Mouse (Mus musculus) adrenal gland, postnatal 36 days (tissue): Measurements from ENCODE around the gene Tut7. TPM values are rescaled to one million over a fixed set of nuclear protein-coding genes. Genes with fewer than 3 reads are reported as not detected.

Source experiments
- total RNA-seq, 2 experiments: library from RNA; stranded (reverse); gene quantifications; 2 replicates each; pipeline ENCODE4 v1.2.3; 2021

The Tut7 gene
- total RNA-seq, 2 experiments from 2014 or later: 68.6 to 71.0 TPM

Other genes starting within 250 kb of the Tut7 start
- gene Agtpbp1, start 237.9 kb downstream of the Tut7 start, total RNA-seq: 10 to 100 TPM; 35.8 to 41.9 TPM
- 10 to 100 TPM; 69.9 to 72.4 TPM for gene Naa35, start 237.9 kb downstream of the Tut7 start, total RNA-seq
- 1 to 10 TPM; 8.0 to 8.3 TPM for gene Golm1, start 147.3 kb downstream of the Tut7 start, total RNA-seq
- not detected for gene 4921517D22Rik, start 129.0 kb downstream of the Tut7 start, total RNA-seq
- not detected for gene Spata31d1a, start 112.8 kb downstream of the Tut7 start, total RNA-seq
- gene Spata31d1b, start 110.9 kb downstream of the Tut7 start, total RNA-seq: not detected
- gene Spata31d1d, start 91.4 kb downstream of the Tut7 start, total RNA-seq: not detected
- gene 1700014D04Rik, start 76.4 kb downstream of the Tut7 start, total RNA-seq: under 1 TPM; 0.23 to 0.36 TPM
- gene Isca1, start 53.3 kb downstream of the Tut7 start, total RNA-seq: 100 to 1,000 TPM in 1 of 2 experiments, 10 to 100 TPM in 1; 97.6 to 107 TPM
- not detected for gene Gm49354, start 40.9 kb downstream of the Tut7 start, total RNA-seq